Mouse (Mus musculus): ENCODE data around the gene Cap1.

GRCm38 (mm10) chr4:122816202-122816601 lies 69.7 kb downstream of the Cap1 start:
- no peak for TF ChIP-seq CTCF (IDR thresholded peaks at IDR 0.05; ENCODE audit: extremely low read depth, insufficient read length, insufficient replicate concordance, low read depth, low read length)
- no peak for TF ChIP-seq POLR2A (IDR thresholded peaks at IDR 0.05; ENCODE audit: low read depth, low read length)

Measured in small intestine, adult 2 months (tissue).